Mouse (Mus musculus): ENCODE data around the gene Hebp1. TPM values are rescaled to one million over a fixed set of nuclear protein-coding genes. Genes with fewer than 3 reads are reported as not detected.

Gene Hebp1
- polyA plus RNA-seq (2016; fragmentation: Nextera tagmentation; extraction: Ambion mirVana): 3.5 and 7.6 TPM in 2 replicates

DNA sequence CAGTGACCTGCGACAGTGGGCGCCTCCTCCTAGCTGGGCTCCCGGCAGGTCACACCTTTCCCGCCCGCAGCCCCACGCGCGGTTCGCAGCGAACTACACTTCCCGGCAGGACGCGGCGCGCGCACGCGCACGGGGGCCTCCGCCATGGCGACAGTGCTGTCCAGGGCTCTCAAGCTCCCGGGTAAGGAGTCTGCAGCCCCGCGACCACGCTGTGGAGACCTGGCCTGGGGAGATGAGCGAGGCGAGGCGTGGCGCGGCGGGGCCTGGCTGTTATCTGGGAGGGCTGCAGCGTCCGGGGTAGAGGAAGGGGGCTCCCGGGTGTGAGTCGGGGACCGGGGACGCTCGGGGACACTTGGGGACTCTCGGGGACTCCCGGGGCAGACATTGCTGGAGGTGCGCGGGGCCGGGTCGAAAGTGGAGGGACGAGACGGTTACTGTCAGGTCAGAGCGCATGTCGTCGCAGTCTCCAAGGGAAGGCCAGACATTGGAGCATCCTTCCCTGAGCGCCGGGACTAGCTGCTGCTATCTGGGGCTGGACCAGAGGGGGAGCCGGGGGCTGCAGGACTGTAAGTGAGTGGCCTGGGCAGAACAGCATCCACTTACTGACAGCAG, at the start of gene Hebp1, which contains the start of gene Fam234b:
Hebp1 (minus strand) TSS at position 102 of the 612 bp plus-strand sequence.
Fam234b (plus strand) TSS at position 57 of the 612 bp plus-strand sequence.
- Histone ChIP-seq H3K4me1 (peaks cover 32% of the 10 kb centered on the region), H3K9me3 (no peaks in the 10 kb centered on the region), H3K36me3 (replicated peaks) (no peaks in the 10 kb centered on the region), H3K27ac (peak within 1 kb of the TSS; percentile 93), H3K27me3 (ENCODE audit: poor library complexity, severe bottlenecking) (peaks cover 12% of the 10 kb centered on the region), H3K4me3 (peak within 1 kb of the TSS; percentile 91)
- WGBS: 1% methylated on average over 52 of the region's 52 CpGs
- DNase-seq (ENCODE audit: extremely low spot score, low spot score): peak; percentile 77

DNA sequence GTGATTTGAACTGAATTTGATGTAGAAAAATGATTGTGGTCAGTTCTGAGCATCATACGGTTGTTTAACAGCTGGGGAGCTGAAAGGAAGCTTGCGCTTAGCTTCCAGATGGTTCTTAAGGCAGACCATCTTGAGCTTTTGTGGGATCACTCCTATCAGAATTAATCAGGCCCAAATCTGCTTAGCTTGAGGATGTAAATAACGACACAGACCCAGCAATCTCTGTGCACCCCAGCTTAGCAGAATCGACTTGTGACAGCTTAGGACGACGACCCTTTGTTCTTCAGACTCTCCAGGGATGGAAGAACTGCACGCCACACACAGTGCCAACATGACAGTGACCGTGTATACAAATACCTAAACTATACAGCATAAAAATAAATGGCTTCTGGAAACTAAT, 47.8 kb upstream of the Hebp1 start:
- Histone ChIP-seq H3K9me3 (no peaks in the 10 kb centered on the region), H3K27me3 (ENCODE audit: poor library complexity, severe bottlenecking) (peaks cover 6% of the 10 kb centered on the region), H3K4me3 (no peak overlapping the region), H3K36me3 (replicated peaks) (no peaks in the 10 kb centered on the region), H3K4me1 (peaks cover 7% of the 10 kb centered on the region), H3K27ac (no peak overlapping the region)
- 72% methylated on average over 8 of the region's 8 CpGs for WGBS
- no peak for DNase-seq (ENCODE audit: extremely low spot score, low spot score)

DNA sequence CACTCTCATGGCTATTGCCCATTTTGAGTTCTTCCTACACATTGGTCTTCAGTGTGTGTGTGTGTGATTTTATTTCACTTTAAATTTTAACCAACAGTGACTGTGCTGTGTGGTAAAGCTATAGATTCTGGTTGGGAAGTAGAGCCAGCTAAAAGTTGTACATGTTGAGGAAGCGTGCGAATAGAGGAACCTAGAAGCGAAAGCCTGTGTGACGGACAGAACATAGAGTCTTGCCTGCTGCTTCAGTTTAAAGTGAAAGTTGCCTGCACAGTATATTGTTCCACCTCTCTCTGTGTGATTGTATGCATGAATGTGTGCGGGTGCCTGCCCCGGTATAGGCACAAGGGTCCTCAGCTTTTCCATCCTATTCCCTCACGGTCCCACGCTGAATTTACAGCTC, 42.5 kb upstream of the Hebp1 start:
- Histone ChIP-seq H3K4me1 (0 out of 2 replicates have a peak, but pooled peaks cover 4% of the 10 kb centered on the region), H3K27ac (no peak overlapping the region), H3K36me3 (replicated peaks) (no peaks in the 10 kb centered on the region; the same call in 1 of the 2 replicates), H3K9me3 (no peaks in the 10 kb centered on the region), H3K4me3 (no peak overlapping the region), H3K27me3 (ENCODE audit: poor library complexity, severe bottlenecking) (no peaks in the 10 kb centered on the region)
- no peak for DNase-seq (ENCODE audit: extremely low spot score, low spot score)
- WGBS: 97% methylated on average over 8 of the region's 8 CpGs

DNA sequence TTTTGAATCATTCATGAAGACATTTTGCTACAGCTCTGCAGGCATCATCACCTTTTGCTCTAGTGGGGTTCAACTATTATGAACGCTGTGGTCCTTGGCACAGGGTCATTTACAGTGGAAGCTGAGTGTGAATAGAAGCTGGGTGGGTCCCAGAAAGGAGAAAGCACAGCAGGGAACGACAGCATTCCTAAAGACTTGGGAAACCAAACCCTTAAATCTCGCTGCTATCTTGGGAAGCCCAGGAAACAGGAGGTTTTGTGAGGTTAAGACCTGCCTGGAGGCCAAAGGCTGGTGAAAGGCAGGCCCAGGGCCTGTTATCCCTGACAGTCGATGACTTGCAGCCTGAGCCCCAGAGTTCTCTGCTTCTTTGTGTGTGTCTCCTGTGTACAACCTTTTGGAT, 40.4 kb upstream of the Hebp1 start:
- 51% methylated on average over 4 of the region's 4 CpGs for WGBS
- Histone ChIP-seq H3K36me3 (replicated peaks) (peaks cover 16% of the 10 kb centered on the region), H3K27me3 (ENCODE audit: poor library complexity, severe bottlenecking) (no peaks in the 10 kb centered on the region), H3K9me3 (no peaks in the 10 kb centered on the region), H3K27ac (no peak overlapping the region), H3K4me3 (no peak overlapping the region), H3K4me1 (0 out of 2 replicates have a peak, but pooled peaks cover 4% of the 10 kb centered on the region)
- no peak for DNase-seq (ENCODE audit: extremely low spot score, low spot score)

DNA sequence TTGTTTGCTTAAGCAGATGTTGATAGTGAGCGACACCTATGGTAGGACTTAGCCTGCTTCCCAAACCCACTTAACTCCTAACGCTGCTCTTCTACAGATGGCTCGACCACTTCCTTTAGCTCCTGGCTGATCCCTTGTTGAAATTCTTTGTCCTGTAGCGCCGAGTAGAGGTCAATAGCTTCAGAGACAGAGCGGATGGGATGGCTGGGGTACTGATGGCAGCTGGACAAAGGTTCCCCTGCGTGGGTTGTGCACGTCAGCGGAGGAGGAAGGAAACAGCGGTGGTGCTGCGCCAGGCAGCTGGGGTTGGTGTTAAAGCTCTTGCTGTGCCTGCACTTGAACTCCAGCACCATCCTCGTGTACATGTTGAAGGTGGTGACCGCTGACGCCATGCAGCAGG, 39.5 kb upstream of the Hebp1 start:
- Histone ChIP-seq H3K36me3 (replicated peaks) (peaks cover 23% of the 10 kb centered on the region), H3K4me3 (no peak overlapping the region), H3K27me3 (ENCODE audit: poor library complexity, severe bottlenecking) (no peaks in the 10 kb centered on the region), H3K9me3 (no peaks in the 10 kb centered on the region), H3K4me1 (0 out of 2 replicates have a peak, but pooled peaks cover 4% of the 10 kb centered on the region), H3K27ac (no peak overlapping the region)
- WGBS: 86% methylated on average over 14 of the region's 14 CpGs
- no peak for DNase-seq (ENCODE audit: extremely low spot score, low spot score)

DNA sequence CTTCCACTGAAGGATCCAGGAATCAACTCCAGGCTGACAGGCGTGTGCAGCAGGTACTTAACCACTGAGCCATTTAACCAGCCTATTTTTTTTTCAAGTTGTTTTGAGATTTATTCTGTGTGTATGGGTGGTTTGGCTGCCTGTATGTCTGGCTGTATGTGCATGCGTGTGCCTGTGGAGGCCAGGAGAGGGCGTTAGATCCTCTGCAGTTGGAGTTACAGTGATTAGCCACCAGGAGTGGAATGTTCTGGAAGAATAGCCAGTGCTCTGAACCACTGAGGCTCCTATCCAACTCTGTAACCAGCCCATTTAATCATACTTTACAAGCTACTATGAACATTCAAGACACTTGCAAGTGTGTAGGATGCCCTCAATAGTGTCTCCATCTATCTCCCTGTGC, 38.8 kb upstream of the Hebp1 start:
- WGBS: 87% methylated on average over 3 of the region's 3 CpGs
- Histone ChIP-seq H3K4me3 (no peak overlapping the region), H3K9me3 (no peaks in the 10 kb centered on the region), H3K4me1 (0 out of 2 replicates have a peak, but pooled peaks cover 4% of the 10 kb centered on the region), H3K36me3 (replicated peaks) (peaks cover 30% of the 10 kb centered on the region), H3K27ac (no peak overlapping the region), H3K27me3 (ENCODE audit: poor library complexity, severe bottlenecking) (no peaks in the 10 kb centered on the region)
- no peak for DNase-seq (ENCODE audit: extremely low spot score, low spot score)

DNA sequence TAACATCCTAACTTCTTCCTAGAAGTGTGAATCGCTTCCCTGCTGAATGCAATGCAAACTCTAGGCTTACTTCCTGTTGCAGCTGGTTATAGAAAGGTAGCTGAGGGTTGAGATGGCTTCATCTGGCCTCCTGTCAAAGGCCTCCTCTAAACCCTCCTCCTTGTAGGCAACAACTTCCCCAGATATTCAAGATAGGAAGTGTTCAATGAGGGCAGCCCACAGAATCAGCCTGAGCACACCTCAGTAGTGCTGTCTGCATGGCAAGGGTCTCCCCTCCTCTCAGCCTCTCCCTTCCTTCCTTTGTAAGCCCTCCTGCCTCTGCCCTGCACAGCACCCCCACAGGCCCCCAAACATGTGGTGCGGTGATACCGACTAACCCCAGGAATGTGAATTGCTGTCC, 37.9 kb upstream of the Hebp1 start:
- WGBS: 89% methylated on average over 3 of the region's 3 CpGs
- Histone ChIP-seq H3K4me1 (0 out of 2 replicates have a peak, but pooled peaks cover 4% of the 10 kb centered on the region), H3K36me3 (replicated peaks) (peaks cover 32% of the 10 kb centered on the region), H3K9me3 (no peaks in the 10 kb centered on the region), H3K4me3 (no peak overlapping the region), H3K27ac (no peak overlapping the region), H3K27me3 (ENCODE audit: poor library complexity, severe bottlenecking) (no peaks in the 10 kb centered on the region)
- DNase-seq (ENCODE audit: extremely low spot score, low spot score): no peak

DNA sequence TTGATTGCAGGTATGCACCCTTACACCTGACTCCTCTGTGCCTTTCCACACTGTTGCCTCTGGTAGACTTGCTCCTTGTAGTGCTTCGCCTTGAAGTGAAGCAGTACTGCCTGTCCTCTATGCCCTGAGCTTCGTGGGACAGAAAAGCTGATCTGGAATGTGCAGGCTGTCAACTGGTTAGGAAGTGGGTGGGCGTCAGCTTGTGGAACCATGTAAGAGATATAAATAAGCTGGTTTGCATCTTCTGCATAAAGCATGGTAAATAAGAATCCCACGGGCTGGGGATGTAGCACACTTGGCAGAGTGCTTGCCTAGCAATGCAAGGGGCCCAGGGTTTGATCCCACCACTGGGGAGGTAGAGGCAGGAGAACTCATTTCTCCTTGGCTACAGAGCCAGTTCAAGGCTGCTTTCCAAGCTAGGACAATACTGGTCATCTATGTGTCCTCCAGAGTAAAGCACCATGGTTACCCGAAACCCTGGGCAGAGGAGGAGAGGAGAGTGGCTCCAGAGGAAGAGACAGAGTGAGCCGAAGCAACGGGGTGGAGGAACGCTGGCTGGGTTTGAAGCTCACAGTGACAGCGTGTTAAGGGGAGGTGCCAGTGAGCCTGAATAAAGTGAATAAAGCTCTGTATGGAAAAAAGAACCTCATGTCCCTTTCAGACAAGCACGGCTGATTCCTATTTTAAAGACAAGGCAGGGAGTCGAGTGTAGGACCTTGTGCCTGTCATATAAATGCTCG, 34.8 kb upstream of the Hebp1 start:
- Histone ChIP-seq H3K4me3 (no peak overlapping the region), H3K27me3 (ENCODE audit: poor library complexity, severe bottlenecking) (no peaks in the 10 kb centered on the region), H3K27ac (0 out of 2 replicates have a peak overlapping the region, but pooled peaks have one; percentile 8), H3K4me1 (peaks cover 9% of the 10 kb centered on the region), H3K36me3 (replicated peaks) (peaks cover 39% of the 10 kb centered on the region), H3K9me3 (no peaks in the 10 kb centered on the region)
- DNase-seq (ENCODE audit: extremely low spot score, low spot score): no peak
- 85% methylated on average over 12 of the region's 12 CpGs for whole genome bisulfite sequencing

DNA sequence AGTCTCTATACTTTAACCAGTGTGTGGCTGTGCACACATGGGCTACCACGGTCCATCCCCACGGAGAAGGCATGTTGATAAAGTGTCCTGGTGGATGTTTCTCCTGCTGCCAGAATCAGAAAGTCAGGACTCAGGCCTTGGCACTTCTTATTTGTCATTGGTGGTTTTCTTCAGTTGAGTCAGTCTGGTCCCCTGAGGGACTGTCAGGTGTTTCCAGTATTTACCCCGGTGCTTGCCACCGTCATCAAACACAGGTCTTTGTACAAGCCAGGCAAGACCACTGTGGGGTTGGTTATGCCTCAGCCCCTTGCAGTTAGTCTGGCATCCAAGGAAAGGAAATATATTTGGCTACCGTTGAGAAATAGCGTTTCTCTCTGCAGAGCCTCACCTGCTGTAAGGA, 32.8 kb upstream of the Hebp1 start:
- Histone ChIP-seq H3K27me3 (ENCODE audit: poor library complexity, severe bottlenecking) (no peaks in the 10 kb centered on the region), H3K4me1 (peaks cover 9% of the 10 kb centered on the region), H3K36me3 (replicated peaks) (peaks cover 51% of the 10 kb centered on the region), H3K9me3 (no peaks in the 10 kb centered on the region), H3K4me3 (no peak overlapping the region), H3K27ac (no peak overlapping the region)
- 93% methylated on average over 6 of the region's 6 CpGs for WGBS
- no peak for DNase-seq (ENCODE audit: extremely low spot score, low spot score)

DNA sequence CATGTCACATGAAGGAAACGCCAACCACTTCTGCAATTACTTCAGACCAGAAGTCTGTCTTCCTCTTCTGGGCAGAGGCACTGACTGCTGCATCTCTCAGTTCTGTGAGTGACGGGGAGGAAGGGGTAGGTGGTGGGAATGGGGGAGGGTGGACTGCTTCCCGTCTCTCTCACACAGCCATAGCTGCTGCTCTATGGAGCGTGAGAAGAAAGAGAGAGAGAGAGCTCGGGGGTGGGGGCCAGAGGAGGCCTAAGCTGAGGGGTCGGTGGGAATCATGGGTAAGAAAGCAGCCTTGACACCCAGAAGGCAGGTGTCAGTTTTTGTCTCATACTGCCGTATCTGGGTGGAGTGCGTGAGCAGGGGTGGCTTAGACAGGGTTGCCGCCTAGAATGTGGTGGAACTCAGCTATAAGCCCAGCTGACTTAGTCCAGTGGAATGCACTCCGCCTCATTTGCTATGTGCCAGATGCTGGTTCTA, 30.7 kb upstream of the Hebp1 start:
- no peaks in the 10 kb centered on the region for H3K9me3 ChIP-seq
- no peak for DNase-seq (ENCODE audit: extremely low spot score, low spot score)
- peak overlapping the region; percentile 71; the same call in 1 of the 2 replicates for H3K27ac ChIP-seq
- peaks cover 39% of the 10 kb centered on the region for H3K36me3 ChIP-seq (replicated peaks)
- no peak overlapping the region for H3K4me3 ChIP-seq
- H3K27me3 ChIP-seq (ENCODE audit: poor library complexity, severe bottlenecking): no peaks in the 10 kb centered on the region
- H3K4me1 ChIP-seq: peaks cover 20% of the 10 kb centered on the region
- 51% methylated on average over 10 of the region's 10 CpGs for WGBS

DNA sequence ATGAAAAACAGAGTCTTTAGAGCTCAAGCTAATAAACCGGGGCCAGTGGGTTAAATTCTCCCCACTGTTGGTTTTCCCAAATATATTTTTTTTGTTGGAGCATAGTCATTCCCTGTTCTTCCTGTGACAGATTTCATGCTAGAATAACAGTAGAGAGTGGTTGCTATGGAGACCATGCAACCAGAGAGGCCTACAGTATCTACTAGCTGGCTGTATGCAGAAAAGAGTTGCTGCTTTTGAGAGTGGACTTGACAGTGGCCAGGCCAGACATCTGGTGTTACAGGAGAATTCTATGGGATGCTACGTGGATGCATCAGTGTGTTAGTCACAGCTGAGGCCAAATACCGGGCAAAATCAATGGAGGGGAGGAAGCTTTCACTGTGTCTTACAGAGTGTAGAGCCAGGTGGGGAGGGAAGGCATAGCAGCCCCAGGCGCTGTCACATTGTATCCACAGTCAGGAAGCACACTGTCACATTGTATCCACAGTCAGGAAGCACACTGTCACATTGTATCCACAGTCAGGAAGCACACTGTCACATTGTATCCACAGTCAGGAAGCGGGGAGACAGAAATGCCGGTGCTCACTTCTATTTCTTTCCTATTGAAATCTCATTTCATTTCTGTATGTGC, 26.1 kb upstream of the Hebp1 start:
- H3K4me1 ChIP-seq: peaks cover 20% of the 10 kb centered on the region
- no peaks in the 10 kb centered on the region for H3K9me3 ChIP-seq
- H3K27ac ChIP-seq: no peak overlapping the region
- no peak for DNase-seq (ENCODE audit: extremely low spot score, low spot score)
- H3K27me3 ChIP-seq (ENCODE audit: poor library complexity, severe bottlenecking): no peaks in the 10 kb centered on the region
- 72% methylated on average over 6 of the region's 6 CpGs for WGBS
- H3K4me3 ChIP-seq: no peak overlapping the region
- H3K36me3 ChIP-seq (replicated peaks): peaks cover 16% of the 10 kb centered on the region

DNA sequence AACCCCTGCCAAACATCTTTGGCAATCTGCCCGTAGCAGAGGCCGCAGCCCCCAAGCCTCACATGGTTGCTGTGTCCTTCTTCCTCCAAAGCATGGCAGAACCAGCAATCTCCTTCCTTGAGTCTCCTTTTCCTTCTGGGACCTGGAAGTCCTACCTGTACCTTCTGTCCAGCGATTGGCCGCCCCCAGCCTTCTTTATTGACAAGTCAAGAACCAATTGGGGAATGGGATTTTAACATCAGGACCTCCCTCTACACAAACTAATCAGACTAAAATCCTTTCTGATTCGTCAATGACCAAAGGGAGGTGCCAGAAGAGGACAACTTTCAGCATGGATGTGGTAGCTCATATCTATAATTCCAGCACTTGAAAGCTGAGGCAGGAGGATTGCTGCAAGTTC, 22.1 kb upstream of the Hebp1 start:
- Histone ChIP-seq H3K9me3 (no peaks in the 10 kb centered on the region), H3K27me3 (ENCODE audit: poor library complexity, severe bottlenecking) (no peaks in the 10 kb centered on the region), H3K36me3 (replicated peaks) (peaks cover 10% of the 10 kb centered on the region), H3K27ac (no peak overlapping the region), H3K4me1 (peaks cover 11% of the 10 kb centered on the region), H3K4me3 (no peak overlapping the region)
- WGBS: 96% methylated on average over 5 of the region's 5 CpGs
- DNase-seq (ENCODE audit: extremely low spot score, low spot score): no peak

DNA sequence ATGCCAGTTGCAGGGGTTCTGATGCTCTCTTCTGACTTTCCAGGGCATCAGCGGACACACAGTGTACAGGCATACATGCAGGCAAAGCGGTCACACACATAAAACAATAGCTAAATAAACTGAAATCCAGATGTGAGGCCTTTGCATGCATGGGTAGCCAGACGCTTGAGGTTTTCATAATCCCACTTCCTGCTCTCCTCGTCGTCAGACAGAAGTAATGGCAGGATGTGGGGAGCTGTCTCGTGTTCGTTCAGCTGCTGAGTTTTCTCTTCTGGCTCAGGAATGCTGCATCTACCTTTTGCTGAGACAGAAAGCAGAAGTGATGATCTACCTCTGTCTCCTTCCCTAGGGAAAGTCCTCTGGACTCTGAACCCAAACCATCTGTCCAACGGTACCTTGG, 20.5 kb upstream of the Hebp1 start:
- H3K4me3 ChIP-seq: no peak overlapping the region
- H3K36me3 ChIP-seq (replicated peaks): peaks cover 22% of the 10 kb centered on the region
- WGBS: 86% methylated on average over 8 of the region's 8 CpGs
- no peaks in the 10 kb centered on the region for H3K27me3 ChIP-seq (ENCODE audit: poor library complexity, severe bottlenecking)
- no peaks in the 10 kb centered on the region for H3K4me1 ChIP-seq
- H3K9me3 ChIP-seq: no peaks in the 10 kb centered on the region
- DNase-seq (ENCODE audit: extremely low spot score, low spot score): no peak
- no peak overlapping the region for H3K27ac ChIP-seq

All from forebrain, embryonic 10.5 days (tissue).